Mouse (Mus musculus) lung, embryonic 15.5 days (tissue): ENCODE data around the gene Six5. TPM values are rescaled to one million over a fixed set of nuclear protein-coding genes. Genes with fewer than 3 reads are reported as not detected.

Source experiments
- ATAC-seq: fragments of 200-750 bp; cut with Nextera tagmentation; 2 replicates; pipeline ENCODE4 v1.8.0; 2017; ENCODE audit warnings: moderate number of reproducible peaks, borderline replicate concordance; ENCODE audit not compliant: low FRiP score, low TSS enrichment; ENCODE audit errors: extremely low read depth
- H3K27ac ChIP-seq: fragments of 300-500 bp; sonication (generic); 2 replicates; pipeline ENCODE4 v1.5.1; 2015; ENCODE audit warnings: moderate library complexity, mild to moderate bottlenecking, inconsistent platforms
- H3K27me3 ChIP-seq: fragments of 300-500 bp; sonication (generic); 2 replicates; pipeline ENCODE4 v1.6.1; 2015; ENCODE audit warnings: inconsistent platforms
- H3K36me3 ChIP-seq: fragments of 300-500 bp; sonication (generic); 2 replicates; pipeline ENCODE4 v1.6.1; 2015; ENCODE audit warnings: inconsistent platforms
- H3K4me1 ChIP-seq: fragments of 300-500 bp; sonication (generic); 2 replicates; pipeline ENCODE4 v1.6.1; 2015; ENCODE audit warnings: inconsistent platforms
- H3K4me2 ChIP-seq: fragments of 300-500 bp; sonication (generic); 2 replicates; pipeline ENCODE4 v1.6.1; 2015; ENCODE audit warnings: inconsistent platforms, mild to moderate bottlenecking, moderate library complexity
- H3K4me3 ChIP-seq: fragments of 300-500 bp; sonication (generic); 2 replicates; pipeline ENCODE4 v1.5.1; 2015; ENCODE audit warnings: mild to moderate bottlenecking, inconsistent platforms
- H3K9ac ChIP-seq: fragments of 300-500 bp; sonication (generic); 2 replicates; pipeline ENCODE4 v1.6.1; 2015; ENCODE audit warnings: inconsistent platforms
- H3K9me3 ChIP-seq: fragments of 300-500 bp; sonication (generic); 2 replicates; pipeline ENCODE4 v1.6.1; 2016; ENCODE audit warnings: inconsistent platforms
- WGBS: fragments of 180-500 bp; shearing (Covaris S2); methylation state at CpG from one replicate; pipeline ENCODE4 v1.1.7; 2015; 5-methylcytosine and 5-hydroxymethylcytosine counted together
- microRNA-seq: library from miRNA; unstranded; fragments of <30 nt; microRNA quantifications from one replicate; pipeline ENCODE4, GENCODE M21; 2016
- polyA plus RNA-seq: library from polyadenylated mRNA; unstranded; fragments of >200 nt; fragmentation: Nextera tagmentation; extraction: Ambion mirVana; gene quantifications from 2 replicates; pipeline ENCODE4 v1.2.1, GENCODE M21; 2015

The Six5 gene
- polyA plus RNA-seq, 1 experiment from 2014 or later = 9.7 TPM

DNA sequence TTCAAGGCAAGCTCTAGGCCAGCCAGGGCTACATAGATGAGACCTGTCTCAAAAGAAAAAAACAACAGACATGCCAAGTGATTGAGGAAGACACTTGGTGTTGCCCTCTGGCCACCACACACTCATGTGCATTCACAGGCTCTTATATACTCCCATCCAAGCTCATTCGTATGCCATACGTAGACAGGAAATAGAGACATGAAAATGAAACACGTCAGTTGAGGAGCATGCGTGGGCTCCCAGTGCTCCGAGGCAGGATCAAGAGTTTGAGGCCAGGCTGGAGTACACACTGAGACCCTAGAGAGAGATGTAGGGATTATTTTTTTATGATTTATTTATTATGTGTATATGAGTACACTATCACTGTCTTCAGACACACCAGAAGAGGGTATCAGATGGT, 35.0 kb downstream of the Six5 start:
- ATAC-seq = no peak
- peaks cover 18% of the 10 kb centered on the region for H3K4me1 ChIP-seq
- WGBS = 90% methylated on average over 5 of the region's 5 CpGs

DNA sequence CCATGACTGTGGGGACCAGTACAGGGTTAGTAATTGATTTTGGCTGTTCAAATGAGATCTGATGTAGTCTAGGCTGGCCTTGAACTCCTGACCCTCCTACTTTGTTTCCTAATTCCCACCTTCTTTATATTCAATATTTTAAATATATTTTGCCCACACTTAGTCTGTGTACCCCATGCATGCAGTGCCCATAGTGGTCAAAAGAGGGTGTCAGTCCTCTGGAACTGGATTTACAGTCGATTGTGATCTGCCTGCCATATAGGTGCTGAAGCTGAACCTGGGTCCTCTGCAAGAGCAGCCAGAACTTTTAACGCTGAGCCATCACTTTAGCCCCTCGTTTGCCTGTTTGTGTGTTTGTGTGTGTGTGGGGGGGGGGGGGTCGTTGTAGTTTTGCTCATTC, 36.3 kb downstream of the Six5 start:
- Histone ChIP-seq H3K9me3 (no peaks in the 10 kb centered on the region), H3K27me3 (no peaks in the 10 kb centered on the region), H3K36me3 (peaks cover 19% of the 10 kb centered on the region; the same call in 1 of the 2 replicates), H3K9ac (peak overlapping the region; percentile 4; the same call in 1 of the 2 replicates), H3K4me3 (peak overlapping the region; percentile 44), H3K4me2 (peak overlapping the region; percentile 69), H3K27ac (peak overlapping the region; percentile 64), H3K4me1 (peaks cover 18% of the 10 kb centered on the region)
- ATAC-seq = no peak
- 20% methylated on average over 4 of the region's 4 CpGs for WGBS

More for the DNA sequence above, 35.0 kb downstream of the Six5 start:
- 0 out of 2 replicates have a peak, but pooled peaks cover 14% of the 10 kb centered on the region for H3K36me3 ChIP-seq
- H3K9me3 ChIP-seq = no peaks in the 10 kb centered on the region
- H3K27me3 ChIP-seq = no peaks in the 10 kb centered on the region
- no peak overlapping the region for H3K4me2 ChIP-seq
- no peak overlapping the region for H3K9ac ChIP-seq
- H3K27ac ChIP-seq = no peak overlapping the region
- no peak overlapping the region for H3K4me3 ChIP-seq

DNA sequence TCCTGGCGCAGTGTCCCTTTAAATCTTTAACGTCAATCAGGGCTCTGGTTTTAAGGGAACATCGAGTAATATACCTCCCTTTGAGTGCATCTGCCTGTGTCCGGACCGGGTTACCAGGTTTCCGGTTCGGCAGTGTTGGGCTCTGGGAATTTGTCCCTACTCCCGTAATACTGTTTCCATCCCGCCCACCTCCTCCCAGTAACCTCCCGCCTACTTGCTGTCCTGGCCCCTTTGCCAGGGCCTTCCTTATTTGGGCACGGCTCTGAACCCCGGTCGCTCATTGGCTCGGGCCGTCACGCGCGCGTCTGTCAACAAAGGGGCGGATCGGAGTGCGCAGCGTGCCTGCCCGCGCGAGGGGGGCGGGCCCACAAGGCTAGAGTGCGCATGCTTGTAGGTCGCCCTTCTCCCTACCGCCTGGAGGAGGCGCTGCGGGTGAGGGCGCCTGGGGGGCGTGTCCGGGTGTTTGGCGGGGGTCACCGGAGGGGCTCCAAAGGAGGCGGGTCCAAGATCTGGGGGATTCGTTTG, 37.0 kb downstream of the Six5 start:
- H3K27me3 ChIP-seq = no peaks in the 10 kb centered on the region
- H3K4me2 ChIP-seq = peak overlapping the region; percentile 69
- whole genome bisulfite sequencing = under 1% methylated on average over 39 of the region's 39 CpGs
- H3K4me3 ChIP-seq = peak overlapping the region; percentile 44
- H3K9me3 ChIP-seq = no peaks in the 10 kb centered on the region
- peak overlapping the region; percentile 39 for H3K9ac ChIP-seq
- peak; percentile 99 for ATAC-seq
- peak overlapping the region; percentile 64 for H3K27ac ChIP-seq
- peaks cover 25% of the 10 kb centered on the region for H3K36me3 ChIP-seq
- H3K4me1 ChIP-seq = peaks cover 18% of the 10 kb centered on the region

DNA sequence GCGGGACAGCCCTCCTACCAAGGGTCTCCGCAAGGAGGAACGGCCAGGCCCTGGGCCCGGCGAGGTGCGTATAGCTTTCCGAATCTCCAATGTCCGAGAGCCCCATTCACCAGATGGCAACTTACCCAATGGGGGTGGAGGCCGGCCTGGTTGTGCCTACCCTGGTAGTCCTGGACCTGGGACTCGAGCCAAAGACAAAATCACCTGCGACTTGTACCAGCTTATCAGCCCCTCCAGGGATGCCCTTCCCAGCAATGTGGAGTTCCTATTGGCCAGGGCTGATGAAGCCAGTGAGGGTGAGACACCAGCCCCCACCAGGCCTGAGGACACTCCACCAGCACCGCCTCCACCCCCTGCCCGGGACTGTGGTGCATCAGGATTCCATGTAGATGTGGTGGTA, 41.8 kb downstream of the Six5 start:
- Histone ChIP-seq H3K27me3 (no peaks in the 10 kb centered on the region), H3K9me3 (no peaks in the 10 kb centered on the region), H3K9ac (no peak overlapping the region), H3K4me1 (peaks cover 5% of the 10 kb centered on the region; the same call in 1 of the 2 replicates), H3K27ac (no peak overlapping the region), H3K36me3 (peaks cover 51% of the 10 kb centered on the region), H3K4me2 (no peak overlapping the region), H3K4me3 (no peak overlapping the region)
- 92% methylated on average over 13 of the region's 13 CpGs for WGBS
- ATAC-seq = no peak

DNA sequence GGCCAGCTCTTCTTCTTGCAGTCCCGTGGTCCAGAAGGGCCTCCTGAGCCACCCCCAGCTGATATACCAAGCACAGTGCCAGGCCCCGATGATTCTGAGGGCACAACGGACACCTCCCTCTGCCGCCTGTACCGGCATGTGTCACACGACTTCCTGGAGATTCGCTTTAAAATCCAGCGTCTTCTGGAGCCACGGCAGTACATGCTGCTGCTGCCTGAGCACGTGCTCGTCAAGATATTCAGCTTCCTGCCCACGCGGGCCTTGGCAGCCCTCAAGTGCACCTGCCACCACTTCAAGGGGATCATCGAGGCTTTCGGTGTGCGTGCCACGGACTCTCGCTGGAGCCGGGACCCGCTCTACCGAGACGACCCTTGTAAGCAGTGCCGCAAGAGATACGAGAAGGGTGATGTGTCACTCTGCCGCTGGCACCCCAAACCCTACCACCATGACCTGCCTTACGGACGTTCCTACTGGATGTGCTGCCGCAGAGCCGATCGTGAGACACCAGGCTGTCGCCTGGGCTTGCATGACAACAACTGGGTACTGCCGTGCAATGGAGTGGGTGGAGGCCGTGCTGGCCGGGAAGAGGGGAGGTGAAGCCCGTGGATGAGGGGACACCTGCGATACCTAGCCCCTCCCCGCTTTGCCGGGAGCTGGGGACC, 42.4 kb downstream of the Six5 start:
- H3K4me3 ChIP-seq = no peak overlapping the region
- H3K4me1 ChIP-seq = peaks cover 4% of the 10 kb centered on the region; the same call in 1 of the 2 replicates
- H3K4me2 ChIP-seq = no peak overlapping the region
- peaks cover 55% of the 10 kb centered on the region for H3K36me3 ChIP-seq
- ATAC-seq = no peak
- 87% methylated on average over 38 of the region's 38 CpGs for WGBS
- H3K9me3 ChIP-seq = no peaks in the 10 kb centered on the region
- H3K27me3 ChIP-seq = no peaks in the 10 kb centered on the region
- no peak overlapping the region for H3K27ac ChIP-seq
- no peak overlapping the region for H3K9ac ChIP-seq

DNA sequence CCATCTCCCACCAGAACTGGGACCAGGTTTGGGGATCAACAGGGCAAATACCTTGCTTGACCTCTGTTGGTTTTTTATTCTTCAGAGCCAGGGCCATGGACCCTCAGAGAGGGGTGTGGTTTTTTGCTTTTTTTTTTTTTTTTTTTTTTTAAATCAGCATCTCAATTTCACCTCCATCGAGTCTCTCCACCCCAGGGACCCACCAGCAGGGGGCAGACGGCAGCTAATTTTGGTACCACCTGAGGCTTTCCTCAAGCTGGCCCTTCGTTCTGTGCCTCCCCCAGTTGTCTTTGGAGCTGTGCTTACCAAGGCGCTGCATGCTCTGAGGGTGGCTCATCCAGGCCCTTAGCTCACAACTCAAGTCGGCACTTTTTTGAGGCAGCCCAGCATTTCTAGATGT, 43.0 kb downstream of the Six5 start:
- ATAC-seq = no peak
- H3K9me3 ChIP-seq = no peaks in the 10 kb centered on the region
- no peaks in the 10 kb centered on the region for H3K4me1 ChIP-seq
- H3K27ac ChIP-seq = no peak overlapping the region
- no peak overlapping the region for H3K4me3 ChIP-seq
- peaks cover 55% of the 10 kb centered on the region for H3K36me3 ChIP-seq
- WGBS = 36% methylated on average over 5 of the region's 5 CpGs
- no peaks in the 10 kb centered on the region for H3K27me3 ChIP-seq
- H3K9ac ChIP-seq = no peak overlapping the region
- H3K4me2 ChIP-seq = no peak overlapping the region

DNA sequence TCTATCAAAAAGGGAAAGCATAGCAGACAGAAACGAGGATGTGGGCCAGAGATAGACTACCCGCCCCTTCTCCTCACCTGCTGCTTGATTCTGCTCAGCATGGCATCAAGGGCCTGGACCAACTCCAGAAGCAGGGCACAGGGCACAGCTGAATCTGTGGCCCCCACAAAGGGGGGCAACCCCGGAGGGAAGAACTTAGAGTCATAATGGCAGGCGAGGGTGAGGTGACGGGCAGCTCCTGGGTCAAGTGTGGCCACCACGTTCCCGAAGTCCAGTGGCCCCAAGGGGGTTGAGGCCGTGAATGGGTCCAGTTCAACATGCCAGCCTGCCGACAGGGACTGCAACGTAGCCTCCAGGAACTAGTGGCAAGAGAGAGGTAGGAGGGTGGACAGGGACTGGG, 52.4 kb downstream of the Six5 start:
- Histone ChIP-seq H3K27ac (no peak overlapping the region), H3K27me3 (no peaks in the 10 kb centered on the region), H3K9me3 (no peaks in the 10 kb centered on the region), H3K4me1 (peaks cover 22% of the 10 kb centered on the region), H3K4me2 (no peak overlapping the region), H3K9ac (no peak overlapping the region), H3K36me3 (peaks cover 3% of the 10 kb centered on the region; the same call in 1 of the 2 replicates), H3K4me3 (no peak overlapping the region)
- no peak for ATAC-seq
- 82% methylated on average over 10 of the region's 10 CpGs for WGBS

DNA sequence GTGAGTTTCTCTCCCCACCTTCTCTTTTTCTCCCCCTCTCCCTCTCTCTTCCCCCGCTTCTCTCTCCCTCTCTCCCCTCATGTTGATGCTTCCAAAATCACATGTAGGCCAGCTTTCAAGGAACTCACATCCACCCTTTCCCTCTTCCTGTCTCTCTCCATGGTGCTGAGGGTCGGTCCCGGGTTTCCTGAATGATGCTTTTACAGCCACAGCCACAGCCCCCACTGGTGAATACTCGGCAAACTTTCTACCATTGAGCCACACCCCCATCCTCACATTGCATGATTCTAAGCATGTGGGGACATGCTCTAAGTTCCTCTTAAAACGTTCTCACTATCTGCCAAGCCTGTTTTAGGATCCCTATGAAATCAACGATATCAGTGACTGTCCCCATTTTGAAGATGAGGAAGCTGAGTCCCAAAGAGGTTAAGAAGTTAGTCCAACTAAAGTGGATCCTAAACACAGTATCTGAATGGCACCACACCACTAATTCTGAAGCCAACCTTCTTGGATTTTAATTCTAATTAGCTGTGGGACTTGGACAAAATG, 53.2 kb downstream of the Six5 start:
- Histone ChIP-seq H3K4me2 (no peak overlapping the region), H3K9ac (no peak overlapping the region), H3K4me1 (peaks cover 22% of the 10 kb centered on the region), H3K36me3 (peaks cover 10% of the 10 kb centered on the region), H3K27ac (no peak overlapping the region), H3K27me3 (no peaks in the 10 kb centered on the region), H3K9me3 (no peaks in the 10 kb centered on the region), H3K4me3 (no peak overlapping the region)
- no peak for ATAC-seq
- WGBS = 43% methylated on average over 6 of the region's 6 CpGs

Small RNA genes within 50 kb of the gene (microRNA-seq; reads per million reads assigned to microRNA genes)
- gene Mir3100 = not detected

Other genes with a start within 250 kb of the Six5 start
- gene Pglyrp1, start 223.3 kb upstream of the Six5 start, polyA plus RNA-seq = 6.4 and 6.7 TPM in 2 replicates
- 32.1 and 34.4 TPM in 2 replicates for gene Ccdc61, start 184.2 kb upstream of the Six5 start, polyA plus RNA-seq
- gene Nova2, start 168.7 kb upstream of the Six5 start, polyA plus RNA-seq = 0.77 and 1.2 TPM in 2 replicates
- gene Nanos2, start 107.2 kb upstream of the Six5 start, polyA plus RNA-seq = not detected in 2 replicates
- gene Mypop, start 103.3 kb upstream of the Six5 start, polyA plus RNA-seq = 3.0 and 3.6 TPM in 2 replicates
- gene Irf2bp1, start 90.5 kb upstream of the Six5 start, polyA plus RNA-seq = 23.5 and 25.2 TPM in 2 replicates
- 2.2 and 2.4 TPM in 2 replicates for gene Foxa3, start 71.1 kb upstream of the Six5 start, polyA plus RNA-seq
- 34.3 and 34.6 TPM in 2 replicates for gene Sympk, start 70.2 kb upstream of the Six5 start, polyA plus RNA-seq
- not detected in 2 replicates for gene Rsph6a, start 39.9 kb upstream of the Six5 start, polyA plus RNA-seq
- 15.9 and 17.1 TPM in 2 replicates for gene Dmwd, start 18.4 kb upstream of the Six5 start, polyA plus RNA-seq
- gene Dmpk, start 10.7 kb upstream of the Six5 start, polyA plus RNA-seq = 24.2 and 27.1 TPM in 2 replicates
- gene Gm4969, start 23.8 kb downstream of the Six5 start, polyA plus RNA-seq = 1.8 and 1.9 TPM in 2 replicates
- 13.6 and 13.8 TPM in 2 replicates for gene Fbxo46, start 25.3 kb downstream of the Six5 start, polyA plus RNA-seq
- 15.2 and 15.3 TPM in 2 replicates for gene Qpctl, start 54.7 kb downstream of the Six5 start, polyA plus RNA-seq
- 140 and 154 TPM in 2 replicates for gene Snrpd2, start 55.1 kb downstream of the Six5 start, polyA plus RNA-seq
- 3.2 and 5.1 TPM in 2 replicates for gene Gipr, start 71.5 kb downstream of the Six5 start, polyA plus RNA-seq
- gene Eml2, start 81.8 kb downstream of the Six5 start, polyA plus RNA-seq = 10.7 and 12.2 TPM in 2 replicates
- gene Gpr4, start 117.9 kb downstream of the Six5 start, polyA plus RNA-seq = 2.2 TPM in 2 replicates
- gene Opa3, start 133.7 kb downstream of the Six5 start, polyA plus RNA-seq = 33.2 and 34.6 TPM in 2 replicates
- 115 TPM in 2 replicates for gene Vasp, start 177.2 kb downstream of the Six5 start, polyA plus RNA-seq
- not detected in 2 replicates for gene Ppm1n, start 185.5 kb downstream of the Six5 start, polyA plus RNA-seq
- 10.6 and 11.4 TPM in 2 replicates for gene Rtn2, start 188.0 kb downstream of the Six5 start, polyA plus RNA-seq
- 0.24 and 0.26 TPM in 2 replicates for gene Fosb, start 215.5 kb downstream of the Six5 start, polyA plus RNA-seq